In the genomic region with DNA sequence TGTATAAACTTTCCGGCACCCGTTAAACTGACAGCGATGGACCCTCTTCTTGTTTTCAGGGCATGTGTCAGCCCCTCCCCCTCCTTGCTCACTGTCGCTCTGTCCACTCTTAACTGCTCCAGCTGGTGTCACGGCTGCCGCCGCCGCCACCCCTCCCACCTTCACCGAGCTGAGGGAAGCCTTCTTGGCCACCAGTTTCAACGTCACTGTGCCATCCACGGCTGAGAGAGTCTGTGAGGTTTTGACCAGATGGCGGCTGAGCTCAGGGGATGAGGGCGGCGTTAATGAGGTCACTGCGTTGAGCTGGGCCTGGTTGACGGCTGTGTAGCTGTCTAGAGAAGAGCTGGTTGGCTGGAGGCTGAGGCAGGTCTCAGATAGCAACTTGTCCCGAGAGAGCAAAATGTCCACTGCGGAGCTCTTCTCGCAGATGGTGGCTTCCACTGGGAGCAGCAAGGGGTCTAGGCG, we compare ENCODE assay signal across 8 mouse cellular contexts. TPM values are rescaled to one million over a fixed set of nuclear protein-coding genes. Genes with fewer than 3 reads are reported as not detected.
A peak's percentile ranks its signal among the peaks of the same experiment; 100 is the strongest.
DNase-seq lines count a peak whose midpoint lies in the region; ATAC-seq and TF ChIP-seq lines count a peak whose summit lies in the region.

No protein-coding gene starts in this region.

- no peak overlapping the region for H3K4me2 ChIP-seq in stomach, embryonic 16.5 days (ENCODE audit: low read depth, low read length)
- no peak overlapping the region for H3K4me2 ChIP-seq in stomach, postnatal 0 days (replicated peaks; ENCODE audit: low read depth)

- peaks cover 22% of the 10 kb centered on the region for H3K36me3 ChIP-seq in stomach, embryonic 16.5 days (ENCODE audit: control insufficient read depth, insufficient read depth, low read length)
- peaks cover 5% of the 10 kb centered on the region; the same call in 1 of the 2 replicates for H3K36me3 ChIP-seq in stomach, postnatal 0 days (ENCODE audit: control insufficient read depth, insufficient read depth, low read length)

- no peaks in the 10 kb centered on the region for H3K27me3 ChIP-seq in stomach, embryonic 16.5 days (ENCODE audit: control insufficient read depth, insufficient read depth, low read length)
- H3K27me3 ChIP-seq in stomach, postnatal 0 days (ENCODE audit: control insufficient read depth, insufficient read depth, low read length), result no peaks in the 10 kb centered on the region

- no peaks in the 10 kb centered on the region for H3K9me3 ChIP-seq in stomach, embryonic 16.5 days (replicated peaks; ENCODE audit: control insufficient read depth, low read length)
- no peaks in the 10 kb centered on the region for H3K9me3 ChIP-seq in stomach, postnatal 0 days (ENCODE audit: control insufficient read depth, low read length)

- H3K27ac ChIP-seq in stomach, embryonic 16.5 days (ENCODE audit: low read length), result no peak overlapping the region
- H3K27ac ChIP-seq in stomach, postnatal 0 days (replicated peaks), result no peak overlapping the region

- peak; percentile 29; the same call in 1 of the 2 replicates for ATAC-seq in stomach, embryonic 16.5 days (ENCODE audit: insufficient read depth, low FRiP score)
- no peak for ATAC-seq in stomach, postnatal 0 days (ENCODE audit: low FRiP score, low TSS enrichment)
- ATAC-seq in megakaryocyte progenitor cell, adult 5-6 weeks (replicated peaks; ENCODE audit: poor library complexity), result peak; percentile 24

- H3K4me3 ChIP-seq in stomach, embryonic 16.5 days (replicated peaks; ENCODE audit: low read length), result no peak overlapping the region
- no peak overlapping the region for H3K4me3 ChIP-seq in stomach, postnatal 0 days (ENCODE audit: low read depth, low read length)

- H3K4me1 ChIP-seq in stomach, embryonic 16.5 days (ENCODE audit: control insufficient read depth, insufficient read depth, low read length), result no peaks in the 10 kb centered on the region
- H3K4me1 ChIP-seq in stomach, postnatal 0 days (replicated peaks; ENCODE audit: control insufficient read depth, insufficient read depth), result no peaks in the 10 kb centered on the region; the same call in 1 of the 2 replicates

- H3K9ac ChIP-seq in stomach, embryonic 16.5 days (ENCODE audit: low read length), result no peak overlapping the region
- no peak overlapping the region for H3K9ac ChIP-seq in stomach, postnatal 0 days (ENCODE audit: low read length)

- no peak for TF ChIP-seq CTCF in stomach, postnatal 0 days (IDR thresholded peaks at IDR 0.05; ENCODE audit: low read depth)

- peak; percentile 15 for DNase-seq in embryo, embryonic 10.5 days (ENCODE audit: low spot score)
- DNase-seq in embryo, embryonic 11 days, result no peak
- no peak for DNase-seq in stomach, postnatal 0 days (ENCODE audit: low spot score)
- peak; percentile 43 for DNase-seq in heart, postnatal 4 days
- no peak for DNase-seq in testis, postnatal 14 days (ENCODE audit: low spot score)
- DNase-seq in urinary bladder, postnatal 14 days (ENCODE audit: low spot score), result no peak

- WGBS in stomach, embryonic 16.5 days, result 73% methylated on average over 20 of the region's 20 CpGs
- 82% methylated on average over 20 of the region's 20 CpGs for WGBS in stomach, postnatal 0 days

- no peak for TF ChIP-seq EP300 in stomach, postnatal 0 days (optimal IDR thresholded peaks at IDR 0.05)

RNA-seq across cellular contexts. Expression of gene Klf7, which starts 43.3 kb away (rescaled TPM):
- 22.9 and 25.4 TPM in 2 replicates for polyA plus RNA-seq in stomach, embryonic 16.5 days (2015; fragmentation: Nextera tagmentation; extraction: Ambion mirVana)
- 15.4 and 16.4 TPM in 2 replicates for polyA plus RNA-seq in stomach, postnatal 0 days (2015; fragmentation: Nextera tagmentation; extraction: Ambion mirVana)
- 10 to 100 TPM; 29.4 to 29.6 TPM for total RNA-seq in heart, postnatal 4 days (2021)
- 5.5 and 6.8 TPM in 2 replicates for total RNA-seq in megakaryocyte progenitor cell, adult 5-6 weeks (2015)
- total RNA-seq in megakaryocyte progenitor cell, adult 5-6 weeks (2017), result 3.0 and 7.0 TPM in 2 replicates

Comparison
In these comparisons a context has a peak if more than half of its experiments do, and no peak if none do; other contexts are left out.
1. DNase-seq: peak in embryo, embryonic 10.5 days (single experiment) and heart, postnatal 4 days (single experiment); none in embryo, embryonic 11 days (single experiment), stomach, postnatal 0 days (single experiment), testis, postnatal 14 days (single experiment) and urinary bladder, postnatal 14 days (single experiment).